Mouse (Mus musculus) lung, embryonic 14.5 days (tissue): ENCODE measurements around the gene Rtl1. TPM values are rescaled to one million over a fixed set of nuclear protein-coding genes. Genes with fewer than 3 reads are reported as not detected.
A peak's percentile ranks its signal among the peaks of the same experiment; 100 is the strongest.

Experiments used
- ATAC-seq: fragments of 200-750 bp; cut with Nextera tagmentation; 2 replicates; pipeline ENCODE4 v1.8.0; 2017; ENCODE audit warnings: mild to moderate bottlenecking, moderate TSS enrichment, moderate library complexity; ENCODE audit not compliant: insufficient read depth
- DNase-seq: peaks from one replicate; pipeline ENCODE4 v3.0.0-alpha.2; 2015
- H3K27ac ChIP-seq: fragments of 300-500 bp; sonication (generic); 2 replicates; pipeline ENCODE4 v1.5.1; 2014; ENCODE audit warnings: low read depth, mild to moderate bottlenecking, moderate library complexity
- H3K27me3 ChIP-seq: fragments of 300-500 bp; sonication (generic); 2 replicates; pipeline ENCODE4 v1.6.1; 2014; ENCODE audit warnings: low read length, control low read depth; ENCODE audit not compliant: insufficient read depth
- H3K36me3 ChIP-seq: fragments of 300-500 bp; sonication (generic); 2 replicates; pipeline ENCODE4 v1.6.1; 2014; ENCODE audit warnings: control low read depth; ENCODE audit not compliant: insufficient read depth
- H3K4me1 ChIP-seq: fragments of 300-500 bp; sonication (generic); 2 replicates; pipeline ENCODE4 v1.6.1; 2014; ENCODE audit warnings: antibody characterized with exemption, control low read depth; ENCODE audit not compliant: insufficient read depth
- H3K4me2 ChIP-seq: fragments of 300-500 bp; sonication (generic); 2 replicates; pipeline ENCODE4 v1.6.1; 2014; ENCODE audit warnings: mild to moderate bottlenecking
- H3K4me3 ChIP-seq: fragments of 300-500 bp; sonication (generic); 2 replicates; pipeline ENCODE4 v1.5.1; 2014; ENCODE audit warnings: low read depth, low read length
- H3K9ac ChIP-seq: fragments of 300-500 bp; sonication (generic); 2 replicates; pipeline ENCODE4 v1.6.1; 2014
- H3K9me3 ChIP-seq: fragments of 300-500 bp; sonication (generic); 2 replicates; pipeline ENCODE4 v1.6.1; 2016; ENCODE audit warnings: low read depth, low read length, control low read depth
- CTCF ChIP-seq: IDR thresholded peaks from 2 replicates; pipeline ENCODE4 v1.5.1; 2016; ENCODE audit warnings: antibody characterized with exemption, low read depth
- WGBS: fragments of 180-500 bp; shearing (Covaris S2); extraction: QIAGEN DNeasy Blood & Tissue Kit; methylation state at CpG from one replicate; pipeline ENCODE4 v1.1.7; 2014; 5-methylcytosine and 5-hydroxymethylcytosine counted together
- polyA plus RNA-seq: library from polyadenylated mRNA; unstranded; fragments of >200 nt; fragmentation: Nextera tagmentation; extraction: Ambion mirVana; gene quantifications from 2 replicates; pipeline ENCODE4 v1.2.1, GENCODE M21; 2014

The Rtl1 gene
- polyA plus RNA-seq, 1 experiment from 2014 or later, result 1.3 TPM

DNA sequence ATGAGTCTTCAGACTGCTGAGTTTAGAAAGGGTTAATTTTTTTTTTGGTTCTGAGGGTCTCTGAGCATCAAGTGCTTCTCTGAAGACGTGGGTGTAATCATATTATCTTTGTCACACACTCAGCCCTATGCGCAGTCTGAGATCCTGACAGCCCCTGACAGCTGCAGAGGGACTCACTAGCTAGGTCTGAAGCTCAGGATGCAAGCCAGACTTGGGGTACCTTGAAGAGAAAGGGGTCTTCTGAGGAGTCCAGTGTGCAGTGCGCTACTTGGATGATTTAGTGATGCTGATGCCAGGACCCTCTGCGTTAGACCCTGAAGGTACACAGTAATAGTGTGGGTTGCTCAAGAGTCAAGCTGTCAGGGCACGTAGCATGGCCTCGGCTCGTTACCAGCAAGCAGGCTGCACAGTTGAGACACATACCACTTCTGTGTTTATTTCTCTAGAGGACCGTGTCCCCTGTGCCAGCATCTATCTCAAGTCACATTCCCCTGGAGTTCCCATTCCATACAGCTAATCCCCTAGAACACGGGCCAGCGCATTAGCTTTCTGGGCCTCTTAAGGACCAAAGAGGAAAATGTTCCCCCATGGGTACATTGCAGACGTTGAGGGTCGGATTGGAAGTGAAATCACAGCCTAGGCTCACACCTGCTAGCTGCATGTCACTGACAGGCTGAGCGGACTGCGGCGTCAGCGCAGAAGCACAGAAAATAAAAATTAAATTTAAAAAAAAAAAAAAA, 5.0 kb upstream of the Rtl1 start:
- ATAC-seq, result no peak
- 58% methylated on average over 16 of the region's 16 CpGs for WGBS
- peaks cover 86% of the 10 kb centered on the region for H3K36me3 ChIP-seq
- no peak for TF ChIP-seq CTCF
- H3K27me3 ChIP-seq, result no peaks in the 10 kb centered on the region
- no peak overlapping the region for H3K27ac ChIP-seq
- no peak for DNase-seq
- no peaks in the 10 kb centered on the region for H3K4me1 ChIP-seq
- no peaks in the 10 kb centered on the region for H3K9me3 ChIP-seq
- H3K4me2 ChIP-seq, result no peak overlapping the region
- H3K4me3 ChIP-seq, result no peak overlapping the region
- no peak overlapping the region for H3K9ac ChIP-seq

DNA sequence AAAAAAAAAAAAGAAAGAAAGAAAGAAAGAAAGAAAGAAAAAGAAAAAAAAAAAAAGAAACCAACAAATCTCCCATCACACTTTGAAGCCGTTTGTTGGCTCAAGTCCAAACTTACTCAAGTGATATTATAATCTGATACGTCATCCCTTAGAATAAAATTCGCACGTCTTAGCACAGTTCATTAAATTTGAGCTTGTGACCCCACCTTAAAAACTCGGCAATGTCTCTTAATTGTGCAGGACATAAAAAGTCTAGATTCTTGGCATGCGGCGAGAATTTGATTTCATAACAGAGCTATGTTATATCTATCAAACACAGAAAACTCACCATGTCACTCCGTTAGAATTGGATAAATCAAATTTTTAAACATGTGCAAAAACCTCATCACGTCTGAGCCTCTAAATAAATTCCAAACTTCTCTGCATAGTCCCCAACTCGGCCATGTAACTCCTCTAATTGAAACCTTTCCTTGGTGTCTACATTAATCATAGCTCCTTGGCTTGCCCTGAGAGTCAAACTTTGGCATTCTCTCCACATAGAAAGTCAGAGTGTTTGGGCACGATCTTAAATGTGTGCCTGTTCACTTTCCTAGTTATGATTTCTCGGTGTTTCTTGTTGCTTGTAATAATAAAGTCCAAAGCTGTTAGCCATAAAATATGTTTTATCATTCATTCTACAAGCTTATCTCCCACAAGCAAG, 1.4 kb downstream of the Rtl1 start:
- Histone ChIP-seq H3K4me2 (no peak overlapping the region), H3K27ac (no peak overlapping the region), H3K4me1 (peaks cover 11% of the 10 kb centered on the region), H3K4me3 (no peak overlapping the region), H3K9ac (no peak overlapping the region), H3K27me3 (no peaks in the 10 kb centered on the region), H3K36me3 (peaks cover 45% of the 10 kb centered on the region), H3K9me3 (no peaks in the 10 kb centered on the region)
- 34% methylated on average over 12 of the region's 12 CpGs for WGBS
- DNase-seq (peak; percentile 90), ATAC-seq (no peak; the same call in 1 of the 2 replicates)
- no peak for TF ChIP-seq CTCF

DNA sequence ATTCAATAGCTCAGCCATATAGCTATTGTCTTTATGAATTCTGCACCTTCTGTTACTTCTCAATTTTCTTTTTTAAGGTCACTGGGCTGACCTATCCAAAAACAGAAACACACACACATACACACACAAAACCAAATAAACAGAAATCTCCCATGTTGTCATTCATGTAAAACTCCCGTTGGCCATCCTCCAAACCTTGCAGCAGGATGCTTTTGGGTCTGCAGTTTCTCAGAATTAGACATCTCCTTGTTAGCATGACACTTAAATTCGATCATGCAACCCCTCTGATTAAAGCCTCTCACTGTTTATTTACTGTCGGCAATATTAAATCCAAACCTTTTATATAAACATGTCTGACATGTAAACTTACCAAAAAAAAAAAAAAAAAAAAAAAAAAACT, 3.4 kb downstream of the Rtl1 start:
- Histone ChIP-seq H3K36me3 (peaks cover 48% of the 10 kb centered on the region), H3K4me2 (peak overlapping the region; percentile 29; the same call in 1 of the 2 replicates), H3K9ac (no peak overlapping the region), H3K27me3 (no peaks in the 10 kb centered on the region), H3K4me1 (peaks cover 11% of the 10 kb centered on the region), H3K9me3 (no peaks in the 10 kb centered on the region), H3K27ac (peak overlapping the region; percentile 85), H3K4me3 (no peak overlapping the region)
- 30% methylated on average over 3 of the region's 3 CpGs for whole genome bisulfite sequencing
- peak; percentile 82 for DNase-seq
- TF ChIP-seq CTCF, result no peak
- ATAC-seq, result no peak

DNA sequence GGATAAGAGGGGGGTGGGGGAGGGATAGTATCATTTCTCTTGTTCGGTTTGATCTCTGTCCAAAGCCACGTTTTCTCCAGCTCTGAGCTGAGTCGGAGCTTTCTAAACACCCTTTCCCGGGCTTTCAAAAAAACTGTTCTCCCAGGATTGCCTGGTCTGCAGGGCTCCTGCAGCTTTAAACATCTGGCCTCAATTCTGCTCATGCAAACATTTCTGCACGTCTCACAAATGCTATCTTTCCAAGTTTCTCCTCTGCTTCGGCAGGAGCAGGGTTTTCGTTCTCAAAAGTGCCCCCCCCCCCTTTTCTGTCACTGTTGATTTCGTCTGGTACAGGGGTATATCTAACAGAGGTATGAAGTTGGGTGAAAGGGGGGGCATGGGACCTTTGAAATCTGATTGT, 3.9 kb downstream of the Rtl1 start:
- no peak for TF ChIP-seq CTCF
- DNase-seq, result peak; percentile 89
- peaks cover 11% of the 10 kb centered on the region for H3K4me1 ChIP-seq
- H3K9me3 ChIP-seq, result no peaks in the 10 kb centered on the region
- peak; percentile 57 for ATAC-seq
- H3K27ac ChIP-seq, result peak overlapping the region; percentile 85
- no peaks in the 10 kb centered on the region for H3K27me3 ChIP-seq
- H3K9ac ChIP-seq, result no peak overlapping the region
- H3K4me2 ChIP-seq, result peak overlapping the region; percentile 29; the same call in 1 of the 2 replicates
- peaks cover 47% of the 10 kb centered on the region for H3K36me3 ChIP-seq
- H3K4me3 ChIP-seq, result no peak overlapping the region
- 27% methylated on average over 8 of the region's 8 CpGs for WGBS

DNA sequence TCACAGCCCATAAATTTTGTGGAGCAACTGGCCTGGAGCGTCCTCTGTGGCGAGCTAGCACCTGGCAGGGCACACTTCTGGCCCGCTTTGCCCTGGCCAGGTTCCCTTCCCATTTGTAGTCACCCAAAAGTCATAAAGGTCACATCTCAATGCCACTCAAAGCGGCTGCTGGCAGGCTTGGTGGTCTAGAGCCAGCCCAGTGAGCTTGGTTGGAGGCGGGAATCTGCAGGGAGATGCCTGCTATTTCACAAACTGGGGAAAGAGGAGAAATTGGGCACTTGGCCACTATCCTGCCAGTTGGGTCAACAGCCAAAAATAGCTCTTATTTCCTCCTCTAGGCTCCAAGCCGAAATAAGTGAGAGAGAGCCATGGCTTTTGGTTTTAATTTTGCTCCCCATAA, 4.4 kb downstream of the Rtl1 start:
- DNase-seq, result peak; percentile 93
- H3K4me1 ChIP-seq, result peaks cover 11% of the 10 kb centered on the region
- H3K4me2 ChIP-seq, result no peak overlapping the region
- peak; percentile 57 for ATAC-seq
- H3K9me3 ChIP-seq, result no peaks in the 10 kb centered on the region
- H3K4me3 ChIP-seq, result no peak overlapping the region
- WGBS, result 34% methylated on average over 6 of the region's 6 CpGs
- peak overlapping the region; percentile 85 for H3K27ac ChIP-seq
- H3K36me3 ChIP-seq, result peaks cover 44% of the 10 kb centered on the region
- no peak overlapping the region for H3K9ac ChIP-seq
- no peak for TF ChIP-seq CTCF
- no peaks in the 10 kb centered on the region for H3K27me3 ChIP-seq

DNA sequence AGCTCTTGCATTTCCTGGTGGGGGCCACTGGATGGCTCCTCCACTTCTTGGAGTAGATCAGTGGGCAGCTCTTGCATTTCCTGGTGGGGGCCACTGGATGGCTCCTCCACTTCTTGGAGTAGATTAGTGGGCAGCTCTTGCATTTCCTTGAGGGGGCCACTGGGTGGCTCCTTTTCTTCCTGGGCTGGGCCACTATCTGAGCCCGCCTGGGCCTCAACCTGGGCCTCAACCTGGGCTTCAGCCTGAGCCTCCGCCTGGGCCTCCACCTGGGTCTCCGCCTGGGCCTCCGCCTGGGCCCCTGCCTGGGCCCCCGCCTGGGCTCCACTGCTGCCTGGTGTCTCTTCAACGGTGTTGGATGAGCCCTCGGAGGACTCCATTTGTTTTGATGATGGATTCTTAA, 5.2 kb downstream of the Rtl1 start:
- ATAC-seq (no peak), DNase-seq (no peak)
- WGBS, result 77% methylated on average over 7 of the region's 7 CpGs
- no peaks in the 10 kb centered on the region for H3K9me3 ChIP-seq
- H3K4me3 ChIP-seq, result no peak overlapping the region
- no peak overlapping the region for H3K9ac ChIP-seq
- TF ChIP-seq CTCF, result peak; percentile 8; the same call in 1 of the 2 replicates
- peaks cover 11% of the 10 kb centered on the region for H3K4me1 ChIP-seq
- no peak overlapping the region for H3K4me2 ChIP-seq
- H3K27me3 ChIP-seq, result no peaks in the 10 kb centered on the region
- peak overlapping the region; percentile 85 for H3K27ac ChIP-seq
- peaks cover 48% of the 10 kb centered on the region for H3K36me3 ChIP-seq

DNA sequence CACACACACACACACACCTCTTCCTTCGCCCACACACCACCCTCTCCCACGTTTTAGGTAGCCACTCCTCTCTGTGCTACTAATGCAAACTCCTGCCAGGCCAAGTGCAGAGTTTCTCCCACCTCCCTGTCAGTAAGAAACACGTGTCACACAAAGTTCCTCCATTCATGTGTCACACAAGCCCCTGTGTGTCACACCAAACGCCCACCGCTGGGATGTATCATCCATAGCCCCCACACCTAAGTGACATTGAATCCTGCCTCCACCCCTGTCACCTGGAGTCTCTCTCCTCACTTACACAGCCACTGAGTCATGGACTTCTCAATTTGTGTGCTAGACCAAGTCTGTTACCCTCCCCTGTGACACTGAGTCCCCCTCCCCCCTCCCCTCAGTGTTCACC, 17.9 kb downstream of the Rtl1 start:
- H3K9me3 ChIP-seq, result no peaks in the 10 kb centered on the region
- no peaks in the 10 kb centered on the region for H3K27me3 ChIP-seq
- DNase-seq (no peak), ATAC-seq (no peak)
- no peak overlapping the region for H3K4me3 ChIP-seq
- no peaks in the 10 kb centered on the region for H3K4me1 ChIP-seq
- H3K4me2 ChIP-seq, result no peak overlapping the region
- 65% methylated on average over 5 of the region's 5 CpGs for WGBS
- H3K9ac ChIP-seq, result no peak overlapping the region
- TF ChIP-seq CTCF, result no peak
- no peak overlapping the region for H3K27ac ChIP-seq
- peaks cover 73% of the 10 kb centered on the region for H3K36me3 ChIP-seq
